Mouse (Mus musculus): ENCODE results near the gene Pkd1. TPM values are rescaled to one million over a fixed set of nuclear protein-coding genes. Genes with fewer than 3 reads are reported as not detected.

The Pkd1 gene
- polyA plus RNA-seq, 1 experiment from 2014 or later, result 27.6 TPM

DNA sequence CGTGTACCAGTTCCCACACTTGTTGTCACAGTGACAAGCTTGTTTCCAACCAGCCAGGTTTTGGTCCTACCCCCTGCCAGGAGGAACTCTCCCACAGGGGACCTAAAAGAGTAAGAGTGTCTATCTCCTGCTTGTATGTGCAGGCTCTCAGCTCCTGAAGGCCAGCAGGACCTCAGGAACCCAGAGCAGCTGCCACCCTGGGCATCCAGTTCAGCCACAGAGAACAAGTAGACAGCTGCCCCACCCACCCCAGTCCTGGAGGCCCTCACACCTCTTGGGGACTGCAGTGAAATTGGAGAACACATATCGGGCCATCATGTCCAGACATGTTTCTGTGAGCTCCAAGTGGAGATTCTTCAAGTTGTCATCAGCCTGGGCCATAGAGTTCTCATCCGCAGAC is 54.9 kb downstream of the Pkd1 start:
- H3K4me3 ChIP-seq (replicated peaks; ENCODE audit: low read length), result no peak overlapping the region
- H3K4me2 ChIP-seq (ENCODE audit: low read length), result no peak overlapping the region
- no peaks in the 10 kb centered on the region for H3K9me3 ChIP-seq (ENCODE audit: control insufficient read depth, low read length)
- no peaks in the 10 kb centered on the region for H3K27me3 ChIP-seq (replicated peaks; ENCODE audit: control insufficient read depth, insufficient read depth, low read length)
- no peaks in the 10 kb centered on the region for H3K4me1 ChIP-seq (replicated peaks; ENCODE audit: control insufficient read depth, insufficient read depth, low read length)
- ATAC-seq, result no peak
- H3K27ac ChIP-seq (ENCODE audit: low read length), result no peak overlapping the region
- no peak overlapping the region for H3K9ac ChIP-seq (replicated peaks; ENCODE audit: low read depth, low read length)
- WGBS, result 98% methylated on average over 3 of the region's 3 CpGs
- peaks cover 28% of the 10 kb centered on the region for H3K36me3 ChIP-seq (ENCODE audit: control insufficient read depth, insufficient read depth)

DNA sequence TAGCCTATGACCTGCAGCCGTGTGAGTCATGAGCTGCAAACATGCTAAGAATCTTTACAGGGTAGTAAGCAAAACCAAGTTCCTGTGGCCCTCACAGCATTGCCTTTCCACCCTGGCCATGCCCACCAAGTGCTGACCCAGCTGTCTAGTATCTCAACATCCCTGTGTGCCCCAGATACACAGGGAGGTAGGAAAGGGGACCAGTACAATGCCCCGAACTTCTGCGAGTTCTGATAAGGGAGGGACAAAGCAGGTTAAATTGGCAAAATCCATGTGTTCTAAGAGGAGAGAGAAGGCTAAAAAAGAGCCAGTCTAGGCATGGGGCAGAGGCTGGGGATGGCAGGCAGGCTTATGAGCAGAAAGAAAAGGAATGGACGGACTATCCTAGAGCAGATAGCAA is 58.7 kb downstream of the Pkd1 start:
- no peak overlapping the region for H3K4me2 ChIP-seq (ENCODE audit: low read length)
- H3K27me3 ChIP-seq (replicated peaks; ENCODE audit: control insufficient read depth, insufficient read depth, low read length), result no peaks in the 10 kb centered on the region
- ATAC-seq, result no peak
- H3K9me3 ChIP-seq (ENCODE audit: control insufficient read depth, low read length), result no peaks in the 10 kb centered on the region
- H3K36me3 ChIP-seq (ENCODE audit: control insufficient read depth, insufficient read depth), result peaks cover 20% of the 10 kb centered on the region
- no peak overlapping the region for H3K4me3 ChIP-seq (replicated peaks; ENCODE audit: low read length)
- no peaks in the 10 kb centered on the region for H3K4me1 ChIP-seq (replicated peaks; ENCODE audit: control insufficient read depth, insufficient read depth, low read length)
- 95% methylated on average over 4 of the region's 4 CpGs for WGBS
- H3K9ac ChIP-seq (replicated peaks; ENCODE audit: low read depth, low read length), result no peak overlapping the region
- no peak overlapping the region for H3K27ac ChIP-seq (ENCODE audit: low read length)

- Histone ChIP-seq H3K4me1 (replicated peaks; ENCODE audit: control insufficient read depth, insufficient read depth, low read length) (no peaks in the 10 kb centered on the region), H3K27me3 (replicated peaks; ENCODE audit: control insufficient read depth, insufficient read depth, low read length) (no peaks in the 10 kb centered on the region), H3K4me2 (ENCODE audit: low read length) (no peak overlapping the region), H3K9ac (replicated peaks; ENCODE audit: low read depth, low read length) (no peak overlapping the region), H3K9me3 (ENCODE audit: control insufficient read depth, low read length) (no peaks in the 10 kb centered on the region), H3K4me3 (replicated peaks; ENCODE audit: low read length) (no peak overlapping the region), H3K36me3 (ENCODE audit: control insufficient read depth, insufficient read depth) (peaks cover 24% of the 10 kb centered on the region), H3K27ac (ENCODE audit: low read length) (no peak overlapping the region)
- no peak for ATAC-seq
- WGBS, result 96% methylated on average over 8 of the region's 8 CpGs
Measured at GRCm38 (mm10) chr17:24608874-24609273, 59.2 kb downstream of the Pkd1 start.

- no peak overlapping the region for H3K4me3 ChIP-seq (replicated peaks; ENCODE audit: low read length)
- no peak overlapping the region for H3K9ac ChIP-seq (replicated peaks; ENCODE audit: low read depth, low read length)
- H3K9me3 ChIP-seq (ENCODE audit: control insufficient read depth, low read length), result no peaks in the 10 kb centered on the region
- H3K4me1 ChIP-seq (replicated peaks; ENCODE audit: control insufficient read depth, insufficient read depth, low read length), result no peaks in the 10 kb centered on the region
- no peak for ATAC-seq
- no peak overlapping the region for H3K27ac ChIP-seq (ENCODE audit: low read length)
- H3K36me3 ChIP-seq (ENCODE audit: control insufficient read depth, insufficient read depth), result peaks cover 18% of the 10 kb centered on the region
- no peak overlapping the region for H3K4me2 ChIP-seq (ENCODE audit: low read length)
- WGBS, result 98% methylated on average over 2 of the region's 2 CpGs
- no peaks in the 10 kb centered on the region for H3K27me3 ChIP-seq (replicated peaks; ENCODE audit: control insufficient read depth, insufficient read depth, low read length)
Measured at GRCm38 (mm10) chr17:24610711-24611110, 61.1 kb downstream of the Pkd1 start.

DNA sequence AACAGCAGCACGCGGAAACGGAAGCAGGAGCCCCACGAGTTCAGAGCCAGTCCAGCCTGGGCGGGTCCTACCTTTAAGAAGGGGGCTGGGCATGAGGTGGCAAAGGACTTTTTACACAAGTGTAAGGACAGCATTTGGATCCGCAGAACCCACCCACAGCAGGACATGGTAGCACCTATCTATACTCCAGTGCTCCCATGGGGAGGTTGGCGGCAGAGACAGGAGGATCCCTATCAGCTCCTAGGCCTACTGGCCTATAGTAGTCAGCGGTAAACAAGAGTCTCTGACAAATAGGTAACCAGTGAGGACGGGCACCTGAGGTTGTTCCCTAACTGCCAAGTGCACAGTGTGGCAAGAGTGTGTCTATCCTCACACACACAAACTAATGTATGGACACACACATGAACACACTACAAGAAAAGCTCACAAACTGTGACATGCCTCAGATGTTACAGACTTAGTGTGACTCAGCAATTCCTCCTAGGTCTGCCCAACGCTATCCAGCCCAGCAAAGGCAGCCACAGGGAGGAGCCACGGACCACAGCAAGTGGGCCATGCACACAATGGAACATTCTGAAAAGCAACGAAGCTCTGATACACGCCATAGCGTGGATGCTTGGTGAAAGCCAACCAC is 68.0 kb downstream of the Pkd1 start:
- WGBS, result 89% methylated on average over 14 of the region's 14 CpGs
- Histone ChIP-seq H3K4me2 (ENCODE audit: low read length) (no peak overlapping the region), H3K9me3 (ENCODE audit: control insufficient read depth, low read length) (no peaks in the 10 kb centered on the region), H3K27ac (ENCODE audit: low read length) (no peak overlapping the region), H3K27me3 (replicated peaks; ENCODE audit: control insufficient read depth, insufficient read depth, low read length) (no peaks in the 10 kb centered on the region), H3K4me3 (replicated peaks; ENCODE audit: low read length) (no peak overlapping the region), H3K36me3 (ENCODE audit: control insufficient read depth, insufficient read depth) (peaks cover 45% of the 10 kb centered on the region), H3K9ac (replicated peaks; ENCODE audit: low read depth, low read length) (no peak overlapping the region), H3K4me1 (replicated peaks; ENCODE audit: control insufficient read depth, insufficient read depth, low read length) (no peaks in the 10 kb centered on the region)
- no peak for ATAC-seq

DNA sequence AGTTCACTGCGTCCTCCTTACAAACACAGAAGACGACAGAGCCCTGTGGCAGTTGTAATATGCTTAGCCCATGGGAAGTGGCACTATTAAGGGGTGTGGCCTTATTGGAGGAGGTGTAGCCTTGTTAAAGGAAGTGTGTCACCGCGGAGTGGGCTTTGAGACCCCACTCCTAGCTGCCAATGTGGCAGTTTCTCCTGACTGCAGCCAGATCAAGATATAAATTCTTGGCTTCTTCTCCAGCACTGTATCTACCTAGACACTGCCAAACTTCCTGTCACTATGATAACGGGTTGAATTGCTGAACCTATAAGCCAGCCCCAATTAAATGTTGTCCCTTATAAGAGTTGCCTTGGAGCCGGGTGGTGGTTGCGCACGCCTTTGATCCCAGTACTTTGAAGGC is 75.8 kb downstream of the Pkd1 start:
- Histone ChIP-seq H3K4me2 (ENCODE audit: low read length) (no peak overlapping the region), H3K9me3 (ENCODE audit: control insufficient read depth, low read length) (no peaks in the 10 kb centered on the region), H3K4me3 (replicated peaks; ENCODE audit: low read length) (no peak overlapping the region), H3K9ac (replicated peaks; ENCODE audit: low read depth, low read length) (no peak overlapping the region), H3K27ac (ENCODE audit: low read length) (no peak overlapping the region), H3K27me3 (replicated peaks; ENCODE audit: control insufficient read depth, insufficient read depth, low read length) (no peaks in the 10 kb centered on the region), H3K36me3 (ENCODE audit: control insufficient read depth, insufficient read depth) (peaks cover 43% of the 10 kb centered on the region), H3K4me1 (replicated peaks; ENCODE audit: control insufficient read depth, insufficient read depth, low read length) (no peaks in the 10 kb centered on the region)
- WGBS, result 93% methylated on average over 8 of the region's 8 CpGs
- no peak for ATAC-seq

DNA sequence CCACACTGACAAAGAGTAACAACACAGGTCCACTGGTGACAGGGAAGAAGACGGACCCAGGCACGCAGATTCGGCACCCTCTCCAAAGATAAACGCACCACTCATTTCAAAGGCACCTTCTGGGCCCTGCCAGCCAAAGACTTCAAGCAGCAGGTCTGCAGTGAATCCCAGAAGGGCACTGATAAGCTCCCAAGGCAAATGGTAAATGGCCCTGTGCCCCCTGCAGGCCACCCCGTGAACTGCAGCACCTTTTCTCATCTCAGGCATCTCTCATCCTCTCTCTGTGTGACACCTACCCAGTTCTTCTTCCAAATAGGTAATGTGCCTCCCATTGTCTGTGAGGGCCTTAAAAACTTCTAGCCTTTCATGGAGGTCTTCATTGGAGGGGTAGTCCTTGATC is 79.0 kb downstream of the Pkd1 start:
- Histone ChIP-seq H3K4me2 (ENCODE audit: low read length) (no peak overlapping the region), H3K4me1 (replicated peaks; ENCODE audit: control insufficient read depth, insufficient read depth, low read length) (peaks cover 12% of the 10 kb centered on the region), H3K27ac (ENCODE audit: low read length) (no peak overlapping the region), H3K9me3 (ENCODE audit: control insufficient read depth, low read length) (no peaks in the 10 kb centered on the region), H3K4me3 (replicated peaks; ENCODE audit: low read length) (no peak overlapping the region), H3K36me3 (ENCODE audit: control insufficient read depth, insufficient read depth) (peaks cover 15% of the 10 kb centered on the region), H3K9ac (replicated peaks; ENCODE audit: low read depth, low read length) (no peak overlapping the region), H3K27me3 (replicated peaks; ENCODE audit: control insufficient read depth, insufficient read depth, low read length) (no peaks in the 10 kb centered on the region)
- WGBS, result 52% methylated on average over 5 of the region's 5 CpGs
- no peak for ATAC-seq

DNA sequence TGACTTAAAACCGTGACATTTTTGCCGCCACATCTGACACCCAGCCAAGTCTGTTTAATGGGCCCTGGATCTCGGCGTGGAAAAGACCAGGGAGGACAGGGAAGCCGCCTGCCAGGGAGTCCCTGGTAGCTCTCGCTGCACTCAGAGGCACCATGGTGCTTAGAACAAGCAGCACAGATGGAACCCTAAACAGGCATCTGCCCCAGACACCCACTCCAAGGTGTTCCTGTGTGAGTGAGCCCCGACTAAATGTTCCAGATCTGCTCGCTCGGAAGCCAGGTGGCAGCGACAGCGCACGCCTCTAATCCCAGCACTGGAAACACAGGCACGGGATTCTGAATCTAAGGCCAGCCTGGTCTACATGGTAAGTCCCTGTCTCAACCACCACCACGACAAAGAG is 80.4 kb downstream of the Pkd1 start:
- Histone ChIP-seq H3K9me3 (ENCODE audit: control insufficient read depth, low read length) (no peaks in the 10 kb centered on the region), H3K4me1 (replicated peaks; ENCODE audit: control insufficient read depth, insufficient read depth, low read length) (peaks cover 12% of the 10 kb centered on the region), H3K9ac (replicated peaks; ENCODE audit: low read depth, low read length) (no peak overlapping the region), H3K27ac (ENCODE audit: low read length) (no peak overlapping the region), H3K4me2 (ENCODE audit: low read length) (no peak overlapping the region), H3K27me3 (replicated peaks; ENCODE audit: control insufficient read depth, insufficient read depth, low read length) (no peaks in the 10 kb centered on the region), H3K4me3 (replicated peaks; ENCODE audit: low read length) (no peak overlapping the region), H3K36me3 (ENCODE audit: control insufficient read depth, insufficient read depth) (peaks cover 14% of the 10 kb centered on the region)
- WGBS, result 88% methylated on average over 14 of the region's 14 CpGs
- no peak for ATAC-seq

- Histone ChIP-seq H3K27ac (ENCODE audit: low read length) (peak within 1 kb of the TSS; percentile 52), H3K27me3 (replicated peaks; ENCODE audit: control insufficient read depth, insufficient read depth, low read length) (no peaks in the 10 kb centered on the region), H3K36me3 (ENCODE audit: control insufficient read depth, insufficient read depth) (peaks cover 12% of the 10 kb centered on the region), H3K9me3 (ENCODE audit: control insufficient read depth, low read length) (no peaks in the 10 kb centered on the region), H3K4me2 (ENCODE audit: low read length) (peak within 1 kb of the TSS; percentile 81), H3K4me3 (replicated peaks; ENCODE audit: low read length) (peak within 1 kb of the TSS; percentile 68), H3K9ac (replicated peaks; ENCODE audit: low read depth, low read length) (peak within 1 kb of the TSS; percentile 68), H3K4me1 (replicated peaks; ENCODE audit: control insufficient read depth, insufficient read depth, low read length) (peaks cover 12% of the 10 kb centered on the region)
- WGBS, result 2% methylated on average over 51 of the region's 51 CpGs
- ATAC-seq, result peak; percentile 95
Measured at GRCm38 (mm10) chr17:24632167-24632812, 82.7 kb downstream of the Pkd1 start, which contains the start of the genes Tsc2 and Nthl1. Gene Tsc2 (minus strand): TSS chr17:24632630. Gene Nthl1 (plus strand): TSS chr17:24632680.

Data from forebrain, embryonic 16.5 days (tissue).